Mouse (Mus musculus): Measurements from ENCODE around the gene Tctn1.

Tctn1 gene

DNA sequence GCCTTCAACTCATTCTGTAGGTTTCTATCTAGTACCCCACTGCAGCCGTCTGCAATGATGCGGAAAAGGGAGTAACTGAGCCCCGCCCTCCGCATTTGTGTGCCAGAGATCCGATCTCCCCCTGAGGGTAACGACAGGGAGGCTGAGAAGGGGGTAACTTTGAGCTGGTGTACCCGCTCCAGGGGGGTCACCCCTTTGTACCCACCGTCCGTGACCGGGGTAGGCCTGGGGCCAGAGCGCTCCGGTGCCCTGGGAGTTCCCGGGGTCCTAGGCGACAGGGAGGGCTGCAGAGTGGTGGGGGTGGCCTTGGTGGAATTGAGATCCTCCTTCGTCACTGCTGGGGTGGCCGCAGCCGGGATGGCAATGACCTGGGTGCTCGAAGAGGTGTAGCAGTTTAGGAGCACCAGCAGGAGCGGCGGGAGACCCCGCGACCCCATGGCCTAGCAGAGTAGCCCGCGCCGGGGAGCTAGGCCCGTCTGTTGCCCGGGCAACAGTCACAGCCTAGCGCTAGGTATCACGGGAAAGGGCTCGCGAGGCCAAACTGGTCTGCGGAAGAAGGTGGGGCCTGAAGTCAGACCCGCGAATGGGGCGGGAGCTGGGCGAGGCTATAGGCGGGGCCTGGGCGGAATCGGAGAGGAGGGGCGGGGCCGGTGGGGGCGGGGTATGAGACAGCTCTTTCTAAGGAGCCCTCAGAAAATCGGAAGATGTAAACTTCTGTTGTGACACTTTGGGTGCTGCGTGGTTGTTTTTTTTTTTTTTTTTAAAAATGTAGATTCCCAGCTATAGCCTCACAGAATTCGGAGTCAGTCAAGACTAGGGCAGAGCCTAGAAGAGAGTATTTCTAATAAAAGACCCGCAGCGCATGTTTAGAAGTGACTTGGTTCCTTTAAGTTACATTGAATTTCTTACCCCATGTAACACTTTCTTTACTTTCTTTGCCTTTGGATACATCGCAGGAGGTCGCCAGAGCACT lies at the start of gene Tctn1:
Gene Tctn1, minus strand, starts transcription at position 528 of the 973 bp plus-strand sequence.
- DNase-seq (ENCODE audit: low read depth, low spot score): peak; percentile 94

DNA sequence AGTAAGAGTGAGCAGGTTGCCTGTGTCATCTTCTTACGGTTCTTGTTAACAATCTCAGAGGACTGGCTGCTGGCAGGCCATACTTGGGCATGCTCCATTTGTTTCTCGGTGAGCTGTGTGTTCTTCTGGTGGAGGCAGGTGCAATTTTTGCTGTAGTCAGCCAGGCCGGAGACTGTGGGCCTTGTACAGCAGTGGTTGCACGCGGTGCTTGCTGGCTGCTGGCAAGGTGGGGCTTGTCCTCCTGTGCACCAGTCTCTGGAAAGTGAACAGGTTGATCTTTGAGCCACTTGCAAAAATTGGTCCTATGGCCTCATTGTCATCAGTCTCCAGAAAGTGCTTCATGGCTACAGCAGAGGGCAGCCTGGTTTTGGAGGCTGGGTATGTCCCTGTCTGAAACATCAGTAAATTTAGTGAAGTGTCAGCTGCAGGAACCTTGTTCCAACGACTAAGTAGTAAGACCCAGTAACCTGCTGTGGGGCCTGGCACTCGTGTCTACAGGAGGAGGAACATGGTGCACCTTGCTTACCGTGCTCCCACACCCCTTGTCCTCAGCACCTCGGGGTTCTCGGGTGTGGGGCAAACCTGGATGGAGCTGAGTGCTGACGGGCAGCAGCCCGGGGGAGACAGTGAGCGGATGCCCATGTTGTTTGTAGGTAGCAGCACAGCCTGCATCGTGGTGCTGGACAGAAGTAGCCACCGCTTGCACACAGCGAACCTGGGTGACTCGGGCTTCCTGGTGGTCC lies 48.9 kb upstream of the Tctn1 start:
- no peak for DNase-seq (ENCODE audit: low read depth, low spot score)

DNA sequence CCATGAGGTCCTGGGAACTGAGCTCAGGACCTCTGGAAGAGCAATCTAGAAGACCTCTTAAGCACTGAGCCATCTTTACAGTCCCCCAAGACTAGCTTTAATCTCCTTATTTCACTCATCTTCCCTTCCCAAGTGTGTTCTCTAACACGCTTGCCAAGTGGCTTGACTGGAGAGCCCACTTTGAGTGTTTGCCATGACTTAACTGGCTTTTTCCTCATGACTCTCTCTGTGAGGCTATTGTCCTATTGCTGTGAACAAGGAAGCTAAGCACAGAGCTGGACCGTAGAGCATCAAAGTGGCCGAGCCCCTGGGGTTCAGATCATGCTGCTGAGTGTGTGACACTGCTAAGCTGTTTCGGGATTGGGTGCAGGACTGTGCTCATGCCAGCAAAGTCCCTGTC lies 48.1 kb upstream of the Tctn1 start:
- DNase-seq (ENCODE audit: low read depth, low spot score): no peak

GRCm38 (mm10) chr5:122311692-122312091 lies 47.4 kb upstream of the Tctn1 start:
- DNase-seq (ENCODE audit: low read depth, low spot score): no peak

DNA sequence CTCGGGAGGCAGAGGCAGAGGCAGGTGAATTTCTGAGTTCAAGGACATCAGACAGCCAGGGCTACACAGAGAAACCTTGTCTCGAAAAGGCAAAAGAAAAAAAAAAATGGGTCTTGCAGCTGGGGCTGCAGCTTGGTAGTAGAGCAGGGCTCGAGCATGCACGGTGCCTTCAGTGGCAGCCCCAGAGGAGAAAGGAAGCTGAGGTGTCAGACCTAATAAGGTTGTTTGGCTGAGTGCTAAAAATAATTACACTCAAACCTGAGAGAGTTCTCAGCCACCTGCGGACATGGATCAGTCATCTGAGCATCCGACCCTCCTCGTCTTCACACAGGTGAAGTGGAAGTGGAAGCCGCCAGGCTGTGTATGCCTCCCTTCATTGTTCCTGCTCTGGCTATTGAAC lies 46.4 kb upstream of the Tctn1 start:
- DNase-seq (ENCODE audit: low read depth, low spot score): no peak

DNA sequence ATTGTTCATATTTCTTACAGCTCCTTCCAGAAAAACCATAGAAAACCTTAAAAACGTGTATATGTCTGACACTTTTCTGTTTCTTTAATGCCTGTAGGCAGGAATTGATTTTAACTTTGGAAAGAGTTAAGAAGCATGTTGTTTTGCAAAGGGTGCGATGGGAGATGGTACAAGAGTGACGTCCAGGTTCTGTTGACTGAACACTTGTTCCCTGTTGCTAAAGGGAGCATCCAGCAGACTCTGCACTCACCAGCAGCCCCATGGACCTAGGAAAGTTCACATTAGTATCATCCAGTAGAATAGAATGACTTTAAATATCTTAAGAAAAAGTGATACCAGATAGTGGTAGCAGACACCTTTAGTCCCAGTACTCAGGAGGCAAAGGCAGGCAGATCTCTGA lies 42.3 kb upstream of the Tctn1 start:
- no peak for DNase-seq (ENCODE audit: low read depth, low spot score)

DNA sequence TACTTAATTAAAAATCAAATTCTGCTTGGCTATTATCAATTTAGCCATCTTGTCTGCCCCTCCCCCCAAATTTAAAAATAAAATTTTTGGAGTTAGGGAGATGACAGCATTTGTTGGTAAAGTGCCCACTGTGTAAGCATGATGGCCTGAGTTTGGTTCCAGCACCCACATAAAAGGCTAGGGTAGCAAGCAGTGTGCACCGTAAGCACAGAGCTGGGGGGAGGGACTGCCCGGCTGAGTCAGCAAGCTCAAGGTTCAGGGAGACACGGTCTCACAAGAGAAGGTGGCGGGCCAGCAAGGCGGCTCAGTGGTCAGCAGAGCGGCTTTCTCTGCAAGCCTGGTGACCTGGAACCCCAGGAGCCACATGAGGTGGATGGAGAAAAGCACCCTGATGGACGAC lies 41.2 kb upstream of the Tctn1 start:
- DNase-seq (ENCODE audit: low read depth, low spot score): no peak

DNA sequence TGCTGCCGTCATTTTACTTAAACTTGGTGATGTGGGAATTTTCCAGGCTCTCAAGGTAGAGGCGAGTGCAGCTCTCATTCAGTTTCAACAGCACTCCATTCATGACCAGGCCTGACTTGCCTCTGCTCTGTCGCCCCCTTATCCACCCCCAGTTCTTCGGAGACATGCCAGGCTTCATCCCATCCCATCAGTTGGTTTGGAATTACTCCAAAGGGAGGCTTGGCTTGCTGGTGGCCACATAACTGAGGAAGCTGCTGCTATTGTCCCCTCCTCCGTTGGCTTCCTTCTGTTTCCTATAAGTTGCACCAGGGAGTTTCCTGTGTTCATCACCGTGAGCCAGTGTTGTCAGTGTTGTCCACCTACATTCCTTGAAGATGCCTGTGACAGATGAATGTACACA lies 40.3 kb upstream of the Tctn1 start:
- DNase-seq (ENCODE audit: low read depth, low spot score): no peak

- no peak for DNase-seq (ENCODE audit: low read depth, low spot score)
These were observed 39.7 kb upstream of the Tctn1 start for GRCm38 (mm10) chr5:122303937-122304336.

- DNase-seq (ENCODE audit: low read depth, low spot score): no peak
These were observed 38.8 kb upstream of the Tctn1 start for GRCm38 (mm10) chr5:122302810-122303745.

- DNase-seq (ENCODE audit: low read depth, low spot score): no peak
These were observed 35.8 kb upstream of the Tctn1 start for GRCm38 (mm10) chr5:122300071-122300518.

- no peak for DNase-seq (ENCODE audit: low read depth, low spot score)
These were observed 31.1 kb upstream of the Tctn1 start for GRCm38 (mm10) chr5:122295113-122295935.

- DNase-seq (ENCODE audit: low read depth, low spot score): no peak
These were observed 30.0 kb upstream of the Tctn1 start for GRCm38 (mm10) chr5:122294219-122294735.

GRCm38 (mm10) chr5:122293131-122293530 lies 28.9 kb upstream of the Tctn1 start:
- no peak for DNase-seq (ENCODE audit: low read depth, low spot score)

DNA sequence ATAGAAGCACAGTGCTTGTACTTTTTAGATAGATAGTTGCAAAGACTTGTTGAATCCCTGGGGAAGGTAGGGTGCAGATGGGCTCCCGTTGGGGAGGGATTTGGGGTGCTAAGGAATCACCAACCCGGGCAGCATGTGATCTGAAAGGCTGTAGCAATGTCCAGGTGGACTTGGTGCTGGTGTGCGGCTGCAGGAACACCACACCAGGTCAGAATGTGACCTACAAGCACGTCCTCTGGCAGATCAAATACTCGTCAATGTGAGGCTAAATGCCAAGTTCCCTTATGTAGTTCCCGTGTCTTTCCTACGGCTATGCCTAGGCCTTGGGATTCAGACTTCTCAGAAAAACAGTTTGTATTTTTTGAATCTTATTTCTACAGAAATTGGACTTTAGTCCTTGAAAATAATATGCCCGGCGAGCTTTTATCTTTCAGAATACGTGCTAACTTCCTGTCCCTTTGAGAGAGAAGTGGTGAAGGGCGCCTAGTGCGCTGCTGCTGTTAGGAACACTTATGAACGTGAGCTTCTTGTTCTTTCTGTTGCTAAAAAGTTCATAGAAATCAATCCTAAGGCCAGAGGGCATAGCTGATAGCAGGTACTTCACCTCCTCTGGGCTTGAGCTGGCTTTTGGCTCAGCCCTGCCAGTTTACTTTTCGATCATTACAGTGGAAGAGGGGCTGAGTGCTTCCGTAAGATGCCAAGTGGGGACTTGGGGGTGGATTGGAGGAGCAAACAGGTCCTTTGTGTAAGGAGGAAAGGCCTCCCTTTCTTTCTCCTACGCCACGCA lies 27.5 kb upstream of the Tctn1 start:
- DNase-seq (ENCODE audit: low read depth, low spot score): no peak

DNA sequence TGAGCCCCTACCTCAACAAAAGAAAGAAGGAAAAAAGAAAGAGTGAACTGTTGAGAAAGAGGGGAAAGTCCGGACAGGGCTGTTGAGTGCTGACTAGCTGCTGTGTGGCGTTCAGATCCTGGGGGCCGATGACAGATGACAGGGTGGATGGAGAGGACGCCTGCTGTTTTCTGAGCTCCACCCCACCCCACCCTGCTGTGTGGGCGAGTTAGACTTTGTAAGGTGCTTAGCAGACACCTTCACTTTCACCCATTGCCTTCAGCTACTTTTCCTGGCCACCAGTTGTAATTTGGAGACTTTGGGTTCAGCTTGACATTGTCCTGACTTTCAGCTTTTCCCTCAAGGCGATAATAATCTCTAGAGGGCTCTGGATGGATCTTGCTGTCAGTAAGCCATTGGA lies 26.9 kb upstream of the Tctn1 start:
- no peak for DNase-seq (ENCODE audit: low read depth, low spot score)

GRCm38 (mm10) chr5:122288147-122288811 lies 24.0 kb upstream of the Tctn1 start:
- no peak for DNase-seq (ENCODE audit: low read depth, low spot score)

DNA sequence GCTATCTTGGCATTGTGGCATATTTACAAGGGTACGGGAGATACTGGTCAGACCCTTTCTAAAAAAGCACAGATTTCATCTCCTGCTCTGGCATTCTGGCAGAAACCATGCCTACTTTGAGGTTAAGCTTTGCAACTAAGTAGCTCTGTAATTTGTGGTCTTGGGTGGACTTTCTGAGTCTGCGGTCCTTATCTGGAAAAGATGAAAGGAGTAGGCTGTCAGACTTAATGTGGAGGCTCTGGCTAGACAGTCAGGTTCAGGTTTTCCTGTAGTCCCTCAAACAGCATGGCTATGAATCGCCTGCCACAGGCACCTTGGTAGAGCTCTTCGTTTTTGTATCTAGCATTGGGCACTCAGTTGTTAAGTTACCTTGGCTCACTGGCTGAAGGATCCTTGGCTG lies 22.8 kb upstream of the Tctn1 start:
- no peak for DNase-seq (ENCODE audit: low read depth, low spot score)

- DNase-seq (ENCODE audit: low read depth, low spot score): no peak
These were observed 21.9 kb upstream of the Tctn1 start for GRCm38 (mm10) chr5:122286191-122286590.

Measured in forelimb bud, embryonic 11.5 days (tissue).